Mouse (Mus musculus) layer of hippocampus, adult 8-10 months (tissue): Measurements from ENCODE around the gene Marc2. TPM values are rescaled to one million over a fixed set of nuclear protein-coding genes. Genes with fewer than 3 reads are reported as not detected.

Experiments used
- DNase-seq, 2 experiments: peaks; one replicate each; pipeline ENCODE4 v3.0.0; 2022; ENCODE audit warnings: low spot score in 2 of 2
- total RNA-seq, 4 experiments: library from RNA; stranded (reverse); gene quantifications; 2 replicates each; pipeline ENCODE4 v1.2.4; 2022

Marc2 gene
- total RNA-seq, result 100 to 1,000 TPM; 104 to 131 (median 119) TPM

GRCm38 (mm10) chr1:184846092-184846750, at the start of gene Marc2:
TSS of gene Marc2 (minus strand) at chr1:184846451.
- no peak for DNase-seq

DNA sequence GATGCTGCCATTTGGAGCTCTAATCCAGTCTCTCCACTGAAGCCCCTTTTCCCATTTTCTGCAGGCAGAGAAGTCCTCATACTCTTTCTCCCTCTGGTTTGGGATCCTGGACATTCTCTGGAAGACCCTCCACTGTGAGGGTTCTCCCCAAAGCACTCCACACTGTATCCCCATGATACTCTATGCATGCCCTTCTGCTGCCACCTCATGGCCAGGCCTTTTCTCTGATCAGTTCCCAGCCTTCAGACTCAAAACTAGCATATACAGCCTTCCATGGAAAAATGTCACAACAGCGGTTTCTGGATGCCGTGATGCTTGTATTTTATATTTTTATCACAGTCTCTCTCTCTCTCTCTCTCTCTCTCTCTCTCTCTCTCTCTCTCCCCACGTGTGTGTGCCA, 45.7 kb upstream of the Marc2 start:
- DNase-seq, result no peak

DNA sequence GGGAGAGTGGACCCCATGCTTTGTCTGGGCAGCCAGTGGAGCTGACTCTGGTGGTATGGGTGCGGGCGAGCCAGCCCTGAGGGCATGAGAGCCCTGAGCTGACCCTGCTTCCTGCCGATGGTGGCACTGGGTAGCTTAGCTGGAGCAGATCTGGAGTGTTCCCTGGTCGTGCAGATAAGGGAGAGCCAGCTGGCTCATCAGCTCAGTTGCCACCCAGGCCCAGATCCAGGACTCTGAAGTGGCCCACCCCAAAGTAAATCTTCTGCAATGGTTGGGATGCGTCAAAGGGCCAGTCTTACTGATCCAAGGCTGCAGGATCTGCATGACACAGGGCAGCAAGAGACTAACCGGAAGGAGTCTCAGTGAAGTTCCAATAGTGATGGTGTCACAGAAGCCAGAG, 43.2 kb upstream of the Marc2 start:
- DNase-seq, result no peak

- no peak for DNase-seq
Observed at GRCm38 (mm10) chr1:184886160-184886559, 39.9 kb upstream of the Marc2 start.

DNA sequence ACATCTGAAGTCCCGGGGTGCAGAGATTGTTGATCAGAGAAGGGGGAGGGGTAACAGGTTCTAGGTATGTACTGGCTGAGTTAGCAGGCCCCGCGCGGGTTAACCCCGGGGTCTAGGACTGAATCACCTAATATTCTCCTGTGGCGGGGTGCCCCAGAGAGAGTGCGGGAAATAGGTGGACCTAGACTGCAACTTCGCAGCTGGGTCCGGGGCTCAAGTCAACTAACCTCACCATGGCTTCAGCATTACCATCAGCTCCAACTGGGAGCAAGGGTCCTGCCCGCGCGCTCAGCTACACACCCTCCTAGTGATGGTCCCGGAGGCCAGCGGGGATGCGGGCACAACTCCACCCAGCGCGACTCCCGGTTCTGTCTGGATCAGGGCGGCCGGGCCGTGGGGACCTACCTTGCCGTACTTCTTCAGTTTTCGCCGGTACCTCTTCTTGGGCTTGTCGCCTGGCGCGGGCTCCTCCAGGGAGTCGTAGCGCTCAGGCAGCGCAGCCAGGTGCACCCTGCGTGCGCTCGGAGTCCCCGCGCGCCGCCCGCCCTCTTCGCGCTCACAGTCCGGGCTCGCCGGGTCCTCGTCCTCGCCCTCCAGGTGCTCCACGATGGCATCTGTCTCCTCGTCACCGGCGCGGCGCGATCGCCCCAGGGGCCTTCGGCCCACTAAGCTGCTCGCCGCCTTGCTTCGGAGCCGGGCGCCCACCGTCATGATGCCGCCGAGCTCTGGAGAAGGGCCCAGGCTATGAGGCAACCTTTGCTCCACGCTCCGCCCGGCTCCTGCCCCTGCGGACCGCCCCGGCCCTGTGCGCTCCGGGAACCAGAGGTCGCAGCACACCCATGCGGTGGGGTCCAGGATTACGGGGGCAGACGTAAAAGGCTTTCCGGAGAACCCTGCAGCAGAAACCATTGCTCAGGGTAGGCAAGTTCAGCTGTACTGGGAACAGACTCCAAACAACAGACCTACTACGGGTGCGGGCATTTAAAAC, 36.3 kb upstream of the Marc2 start, which contains the start of gene C130074G19Rik:
Gene C130074G19Rik (minus strand): TSS at position 938 of the 988 bp plus-strand sequence.
- no peak for DNase-seq

DNA sequence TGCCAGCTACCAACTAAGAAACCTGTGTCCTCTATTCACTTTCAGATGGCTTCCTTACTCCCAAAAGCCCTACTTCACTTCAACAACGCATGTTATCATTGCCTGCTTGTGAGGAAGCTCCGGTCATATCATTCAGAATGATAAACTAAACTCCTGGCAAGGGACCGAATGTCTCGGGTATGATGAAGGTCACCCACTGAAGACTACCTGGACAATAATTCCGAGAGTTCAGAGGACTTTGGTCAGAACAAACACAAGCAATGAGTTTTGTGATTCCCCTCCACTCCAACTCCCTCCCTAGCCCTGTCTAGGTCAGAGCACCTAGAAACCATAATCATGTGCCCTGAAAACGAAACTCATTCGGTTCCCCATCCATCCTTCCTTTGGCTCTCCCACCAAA, 35.6 kb upstream of the Marc2 start:
- DNase-seq, result no peak

DNA sequence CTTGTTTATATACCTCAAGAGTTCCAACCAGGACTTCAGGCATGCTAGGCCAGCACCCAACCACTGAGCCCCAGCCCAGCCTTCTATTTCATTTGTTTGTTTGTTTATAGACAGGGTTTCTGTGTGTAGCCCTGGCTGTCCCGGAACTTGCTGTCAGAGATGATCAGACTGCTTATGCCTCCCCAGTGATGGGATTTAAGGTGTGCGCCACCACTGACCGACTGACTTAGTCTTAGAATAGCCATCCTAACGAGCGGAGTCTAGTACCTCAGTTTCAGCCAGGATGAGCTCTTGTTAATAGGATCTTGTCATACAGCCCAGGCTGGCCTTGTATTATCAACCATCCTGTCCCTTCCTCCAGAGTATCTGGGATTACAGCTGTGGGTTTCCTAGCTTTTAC, 35.0 kb upstream of the Marc2 start:
- DNase-seq, result no peak

GRCm38 (mm10) chr1:184878860-184879259, 32.6 kb upstream of the Marc2 start:
- no peak for DNase-seq

DNA sequence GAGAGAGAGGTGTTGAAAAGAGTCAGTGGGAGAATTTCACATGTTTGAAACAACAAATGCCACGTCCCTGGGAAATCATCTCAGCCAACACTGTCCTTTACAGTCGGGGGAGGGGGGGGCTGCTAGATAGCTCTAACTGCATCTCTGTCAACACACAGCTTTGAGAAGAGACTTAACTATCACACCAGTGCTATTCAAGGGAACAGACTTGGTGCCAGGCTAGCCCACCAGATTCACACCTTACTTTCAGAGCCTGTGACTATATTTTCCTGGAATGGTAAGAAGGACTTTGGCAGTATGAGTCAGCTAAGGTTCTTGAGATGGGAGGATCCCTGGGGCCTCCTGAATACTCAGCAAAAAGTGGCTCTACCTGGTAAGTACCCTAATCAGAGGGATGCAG, 31.1 kb upstream of the Marc2 start:
- no peak for DNase-seq

DNA sequence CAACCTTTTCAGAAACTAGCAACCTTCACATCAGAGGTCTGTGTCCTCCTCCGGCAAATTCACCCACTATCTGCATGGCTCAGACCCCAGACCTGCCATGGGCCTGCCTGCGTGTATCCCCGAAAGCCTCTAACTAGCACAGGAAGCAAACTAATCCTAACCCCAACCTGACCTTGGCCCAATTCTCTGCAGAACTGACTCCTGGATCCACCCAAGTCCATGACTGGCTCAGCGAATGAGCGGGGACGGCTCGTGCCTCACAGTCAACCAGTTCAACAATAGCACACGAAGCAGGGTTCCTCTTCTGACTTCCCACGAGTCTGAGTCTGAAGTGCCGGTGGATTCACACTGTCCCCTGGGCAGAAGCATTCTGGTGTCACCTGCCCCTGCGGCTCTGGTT, 27.7 kb upstream of the Marc2 start:
- no peak for DNase-seq

DNA sequence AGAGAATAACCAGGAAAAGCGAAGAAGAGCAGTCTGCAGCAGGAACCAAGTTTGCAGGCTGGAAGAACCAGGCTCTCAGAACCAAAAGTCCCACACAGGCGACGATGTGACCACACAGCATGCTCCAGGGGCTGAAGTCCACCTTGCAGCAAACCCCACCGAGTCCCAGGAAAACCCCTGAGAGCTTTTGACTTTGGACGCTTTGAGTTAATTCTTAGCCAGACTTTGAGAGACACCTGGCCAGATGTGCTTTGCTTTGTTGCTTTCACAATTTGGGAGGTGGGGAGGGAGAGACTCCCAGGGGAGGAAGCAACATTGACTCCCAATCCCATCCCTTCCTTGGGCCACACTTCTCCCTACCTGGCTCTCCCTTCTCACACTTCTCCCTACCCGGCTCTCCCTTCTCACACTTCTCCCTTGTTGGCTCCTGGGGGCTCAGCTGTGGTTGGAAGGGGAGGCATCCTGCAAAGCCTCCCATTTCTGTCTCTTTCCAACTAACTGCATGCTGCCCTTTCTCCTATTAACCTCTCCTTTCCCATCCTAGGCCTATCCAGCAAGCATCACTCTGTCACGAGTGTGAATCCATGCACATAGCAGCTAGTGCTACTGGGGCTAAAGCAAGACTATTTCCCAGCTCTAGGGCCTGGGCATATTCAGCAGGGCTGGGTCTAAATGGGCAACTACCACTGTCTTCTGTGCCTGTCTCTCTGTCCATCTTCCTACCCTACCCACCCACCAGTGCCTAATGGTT, 26.0 kb upstream of the Marc2 start:
- no peak for DNase-seq

DNA sequence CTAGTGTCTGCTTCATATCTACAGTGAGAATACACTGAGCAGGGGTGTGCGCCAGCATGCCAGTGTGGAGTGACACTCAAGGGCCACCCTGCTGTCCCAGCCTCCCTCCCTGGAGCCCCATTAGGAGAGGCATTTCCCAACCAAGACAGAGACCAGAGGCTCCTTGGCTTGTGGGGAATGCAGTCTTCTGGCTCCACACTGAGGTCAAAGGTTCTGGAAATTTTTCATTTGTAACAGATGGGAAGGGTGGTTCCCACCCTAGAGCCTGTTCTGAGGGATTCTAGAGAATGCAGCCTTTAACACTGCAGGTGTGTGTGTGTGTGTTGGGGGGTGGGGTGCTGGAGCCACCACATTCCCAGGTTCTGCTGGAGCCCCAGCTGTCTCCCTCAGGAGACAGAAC, 25.3 kb upstream of the Marc2 start:
- no peak for DNase-seq

GRCm38 (mm10) chr1:184870646-184871385, 24.6 kb upstream of the Marc2 start:
- no peak for DNase-seq

GRCm38 (mm10) chr1:184869939-184870565, 23.8 kb upstream of the Marc2 start:
- no peak for DNase-seq

- DNase-seq, result no peak
Observed at GRCm38 (mm10) chr1:184867640-184868120, 21.4 kb upstream of the Marc2 start.

DNA sequence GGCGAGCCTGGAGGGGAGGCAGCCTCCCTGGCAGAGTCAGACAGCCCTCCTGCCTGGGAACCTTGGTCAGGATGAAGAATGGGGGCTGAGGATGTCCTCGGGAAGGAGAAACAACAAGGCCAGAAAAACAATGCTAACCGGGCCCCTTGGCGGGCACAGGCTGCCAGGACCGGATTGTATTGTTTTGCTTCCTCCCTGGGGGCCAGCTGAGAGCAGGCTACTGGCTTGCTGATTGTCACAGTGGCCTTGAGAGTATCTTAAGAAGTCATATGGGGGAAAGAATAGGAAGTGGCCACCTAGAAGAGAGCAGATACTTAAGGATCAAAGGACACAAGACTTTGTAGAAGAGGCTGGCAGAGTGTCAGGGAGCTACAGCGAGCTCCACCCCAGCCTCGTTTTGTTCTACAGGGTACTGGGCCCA, 18.1 kb upstream of the Marc2 start:
- DNase-seq, result no peak

- DNase-seq, result no peak
Observed at GRCm38 (mm10) chr1:184862636-184863035, 16.4 kb upstream of the Marc2 start.

DNA sequence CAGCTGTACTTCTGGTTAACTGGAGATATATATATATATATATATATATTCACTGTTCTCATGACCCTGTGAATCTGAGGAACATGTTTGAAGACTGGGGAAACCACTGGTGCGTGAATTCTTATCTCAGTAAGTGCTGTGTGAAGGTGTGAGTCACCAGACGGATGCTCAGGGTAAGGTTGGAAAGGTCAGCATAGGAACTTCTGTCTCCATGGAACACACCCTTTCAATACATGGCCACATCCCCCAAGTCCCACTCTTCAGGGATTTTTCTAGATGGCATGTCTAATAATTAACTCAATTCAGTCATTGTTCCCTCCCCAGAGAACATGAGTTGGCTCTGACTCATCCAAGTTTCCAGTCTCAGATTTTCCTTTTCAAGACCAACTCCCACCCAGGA, 15.3 kb upstream of the Marc2 start:
- DNase-seq, result no peak

GRCm38 (mm10) chr1:184860276-184860675, 14.0 kb upstream of the Marc2 start:
- DNase-seq, result no peak

- DNase-seq, result no peak
Observed at GRCm38 (mm10) chr1:184858253-184858652, 12.0 kb upstream of the Marc2 start.
